Mouse (Mus musculus) lung, postnatal 4 days (tissue): ENCODE results near the gene Tubb1.

Experiments used
- DNase-seq, 2 experiments: peaks; one replicate each; pipeline ENCODE4 v3.0.0; 2021

The Tubb1 gene

GRCm38 (mm10) chr2:174444359-174444758, 6.1 kb upstream of the Tubb1 start:
- DNase-seq: no peak

GRCm38 (mm10) chr2:174445018-174445417, 5.5 kb upstream of the Tubb1 start:
- DNase-seq: no peak

DNA sequence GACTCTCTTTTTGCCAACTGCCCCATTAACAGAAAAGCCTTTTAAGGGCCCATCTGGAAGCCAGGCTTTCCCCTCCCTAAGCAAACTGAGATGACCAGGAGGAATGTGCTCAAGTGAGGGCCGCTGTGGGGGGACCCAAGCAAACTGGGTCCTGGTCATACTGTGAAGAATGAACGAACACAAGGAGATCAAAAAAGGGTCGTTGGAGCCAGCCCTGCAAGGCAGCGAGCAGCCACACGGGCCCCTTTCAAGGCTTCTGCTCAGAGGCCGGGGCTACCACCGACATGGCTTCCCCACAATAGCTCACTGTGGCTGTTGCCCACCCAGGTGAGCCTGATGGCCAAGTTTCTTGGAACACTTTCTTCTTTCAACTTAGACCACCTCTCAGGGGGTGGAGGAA, 4.0 kb upstream of the Tubb1 start:
- no peak for DNase-seq

- DNase-seq: no peak
Measured at GRCm38 (mm10) chr2:174446905-174447304, 3.6 kb upstream of the Tubb1 start.

DNA sequence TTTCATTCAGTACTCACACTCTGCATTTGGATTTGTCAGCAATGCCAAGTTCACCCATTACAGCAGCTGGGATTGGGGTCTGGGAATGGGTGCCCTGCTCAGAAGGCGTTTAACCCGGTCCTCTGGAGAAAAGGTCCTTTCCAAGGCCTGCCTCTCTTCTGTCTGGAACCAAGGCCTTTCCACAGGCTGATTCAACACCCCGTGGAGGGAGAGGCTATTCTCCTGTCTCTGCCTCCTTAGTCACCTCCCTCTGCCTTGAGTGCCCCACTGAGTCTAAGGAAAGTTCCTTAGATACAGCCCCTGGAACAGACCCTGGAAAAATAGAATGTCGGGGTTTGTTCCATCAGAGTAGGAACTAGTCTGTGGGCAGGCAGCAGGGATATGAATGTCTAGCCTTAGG, 2.1 kb upstream of the Tubb1 start:
- DNase-seq: no peak

GRCm38 (mm10) chr2:174453681-174454080, 3.2 kb downstream of the Tubb1 start:
- peak in 1 of 2 experiments; percentile 32 for DNase-seq

DNA sequence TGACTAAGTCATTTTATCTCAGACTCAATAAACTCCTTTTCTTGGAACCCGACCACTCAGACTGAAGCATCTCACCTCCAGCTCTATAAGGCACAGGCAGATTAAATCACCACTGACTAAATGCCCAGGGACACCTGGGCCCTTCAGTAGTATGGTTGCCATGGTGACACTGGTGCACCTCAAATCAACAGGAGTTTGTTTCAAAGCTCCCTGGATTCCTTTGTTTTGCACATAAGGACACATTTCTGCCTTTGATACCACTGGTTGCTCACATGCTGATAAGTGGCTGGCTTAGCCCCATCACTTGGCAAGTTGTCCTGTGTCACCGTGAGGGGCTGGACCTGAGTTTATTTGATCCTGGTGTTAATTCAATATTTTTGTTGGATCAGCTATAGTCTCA, 8.9 kb downstream of the Tubb1 start:
- no peak for DNase-seq

DNA sequence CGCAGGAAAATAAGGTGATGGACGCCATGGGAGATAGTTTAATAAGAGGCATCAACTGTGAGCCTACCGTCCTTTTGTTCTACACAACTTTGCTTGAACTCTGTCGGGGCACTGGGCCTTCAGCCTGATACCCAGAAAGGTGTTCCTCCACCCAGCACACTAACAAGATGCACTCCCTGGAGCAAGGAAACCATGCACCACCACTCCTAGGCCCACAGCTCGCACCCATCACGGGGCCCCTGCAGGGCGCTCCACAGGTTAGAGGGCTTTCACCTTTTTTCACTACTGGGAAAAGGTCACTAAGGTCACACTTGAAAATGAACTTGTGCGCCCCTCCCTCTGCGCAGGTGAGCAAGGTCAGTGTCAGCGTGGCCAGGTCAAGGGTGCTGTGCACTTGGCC, 12.9 kb downstream of the Tubb1 start:
- no peak for DNase-seq

GRCm38 (mm10) chr2:174463789-174464523, 13.5 kb downstream of the Tubb1 start, which contains the start of gene Atp5e:
Atp5e (minus strand) TSS chr2:174464105.
- DNase-seq: peak; percentile 97 to 98

DNA sequence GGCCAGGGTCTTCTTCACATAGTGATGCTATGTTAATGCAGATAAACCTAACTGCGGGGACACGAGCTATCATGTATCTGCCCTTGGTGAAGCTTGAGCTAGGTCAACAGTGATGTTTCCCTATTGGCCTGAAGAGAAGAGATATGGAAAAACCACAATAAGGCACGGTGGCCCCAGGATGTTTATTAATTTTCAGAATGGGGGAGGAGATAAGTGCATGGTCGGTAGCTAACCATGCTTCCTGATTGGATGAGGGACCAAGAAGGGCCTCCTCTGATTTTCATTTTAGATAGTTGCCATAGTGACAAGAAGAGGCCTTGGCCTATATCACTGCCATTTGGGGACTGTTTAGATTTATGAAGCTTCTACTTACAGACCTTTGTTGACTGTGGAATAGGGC, 19.8 kb downstream of the Tubb1 start:
- no peak for DNase-seq

DNA sequence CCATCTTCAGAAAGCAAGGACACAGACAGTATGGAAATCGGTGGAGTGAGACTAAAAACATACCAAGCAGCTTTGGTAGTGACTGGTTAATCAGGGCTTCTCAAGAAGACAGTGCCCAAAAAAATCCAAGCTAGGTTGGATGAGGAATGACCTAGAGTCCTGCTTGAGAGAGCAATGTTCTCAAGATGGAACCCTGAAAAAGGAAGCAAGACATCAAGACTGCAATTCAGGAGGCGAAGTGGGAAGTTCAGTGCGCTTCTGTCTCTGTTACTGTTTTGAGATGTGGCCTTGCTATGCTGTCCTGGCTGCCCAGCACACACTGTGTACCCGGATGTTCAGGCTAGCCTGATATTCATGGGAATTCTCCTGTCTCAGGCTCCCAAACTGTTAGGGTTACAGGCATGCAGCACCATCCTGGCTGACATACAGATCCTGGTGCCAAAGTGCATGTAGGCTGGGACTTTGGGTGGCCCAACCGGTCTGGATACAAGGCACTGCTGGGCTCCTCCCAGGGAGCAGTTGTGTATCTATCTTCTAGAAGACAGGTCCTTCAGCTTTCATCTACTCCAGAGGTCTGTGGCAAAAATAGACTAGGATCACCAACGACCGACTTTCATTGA, 20.4 kb downstream of the Tubb1 start:
- no peak for DNase-seq

GRCm38 (mm10) chr2:174472407-174472806, 21.9 kb downstream of the Tubb1 start:
- DNase-seq: no peak

- DNase-seq: peak; percentile 100
Measured at GRCm38 (mm10) chr2:174472818-174473549, 22.5 kb downstream of the Tubb1 start, which contains the start of gene Prelid3b. Prelid3b (minus strand) TSS chr2:174473081.

DNA sequence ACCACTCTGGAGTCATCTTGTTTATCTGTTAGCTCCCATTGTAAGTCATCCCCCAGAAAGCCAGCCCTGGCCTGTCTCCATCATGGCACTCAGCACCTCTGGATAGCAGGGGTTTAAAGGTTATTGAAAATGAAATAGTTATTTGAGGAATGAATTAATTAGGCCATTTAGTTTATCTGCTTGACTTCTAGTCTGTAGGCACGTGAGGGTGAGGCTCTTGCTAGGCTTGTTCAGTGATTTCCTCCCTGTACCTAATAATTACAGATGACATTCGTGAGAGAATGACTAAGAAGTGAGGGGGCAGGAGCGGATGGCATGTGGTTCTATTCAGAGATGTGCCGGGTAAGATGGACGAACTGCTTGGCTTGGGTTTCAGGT, 23.0 kb downstream of the Tubb1 start:
- no peak for DNase-seq

DNA sequence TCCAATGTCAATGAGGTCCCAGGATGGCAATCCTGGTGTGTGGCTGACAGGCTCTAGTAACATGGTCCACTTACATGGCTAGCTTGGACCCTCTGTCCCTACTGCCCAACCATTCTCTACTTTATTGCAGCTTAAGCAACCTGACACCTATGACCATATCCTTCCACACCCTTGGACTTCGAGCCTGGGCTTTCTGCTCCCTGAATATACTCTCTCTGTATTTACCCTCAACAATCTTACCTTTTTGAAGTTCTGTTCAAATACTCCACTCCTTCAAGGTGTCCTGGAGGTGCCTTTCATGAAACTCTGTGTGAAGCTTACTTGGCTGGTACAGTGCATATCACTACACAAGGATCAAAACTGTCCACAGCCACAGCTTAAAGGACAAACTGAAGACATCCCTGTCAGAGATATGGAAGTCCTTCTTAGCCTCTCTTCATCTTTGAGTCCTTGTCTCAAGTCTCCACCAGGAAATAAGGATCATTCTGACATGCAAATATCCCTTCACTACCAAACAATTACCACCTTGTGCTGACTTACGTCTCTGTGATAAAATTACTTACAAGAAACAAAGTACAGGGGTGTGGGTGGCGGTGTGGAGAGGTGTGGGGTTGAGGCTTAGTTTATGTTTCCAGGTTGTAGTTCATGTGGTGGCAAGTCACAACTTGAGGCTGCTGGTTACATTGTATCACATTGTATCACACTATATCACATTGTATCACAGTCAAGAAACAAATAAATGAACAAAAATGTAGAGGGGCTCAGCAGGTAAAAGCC, 27.2 kb downstream of the Tubb1 start:
- no peak for DNase-seq

GRCm38 (mm10) chr2:174478746-174479145, 28.3 kb downstream of the Tubb1 start:
- DNase-seq: no peak

GRCm38 (mm10) chr2:174487005-174487404, 36.5 kb downstream of the Tubb1 start:
- no peak for DNase-seq

DNA sequence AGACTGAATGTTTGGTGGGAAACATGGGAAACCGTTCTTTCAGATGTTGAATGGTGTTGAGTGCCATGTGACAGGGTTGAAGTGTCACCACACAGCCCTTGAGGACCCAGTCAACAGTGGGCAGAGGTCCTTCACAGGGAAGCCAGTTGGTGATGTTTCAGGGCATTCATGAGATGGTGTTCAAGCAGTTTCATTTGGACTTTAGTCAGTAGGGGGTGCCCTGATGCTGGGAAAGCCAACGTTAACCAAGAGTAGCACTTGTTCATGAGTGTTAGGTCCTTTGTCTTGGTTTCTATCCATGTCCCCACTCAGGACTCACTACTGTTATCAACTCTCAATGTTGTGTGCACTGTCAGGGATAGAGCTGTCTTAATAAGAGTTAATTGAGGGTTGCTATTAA, 42.4 kb downstream of the Tubb1 start:
- DNase-seq: peak in 1 of 2 experiments; percentile 35

DNA sequence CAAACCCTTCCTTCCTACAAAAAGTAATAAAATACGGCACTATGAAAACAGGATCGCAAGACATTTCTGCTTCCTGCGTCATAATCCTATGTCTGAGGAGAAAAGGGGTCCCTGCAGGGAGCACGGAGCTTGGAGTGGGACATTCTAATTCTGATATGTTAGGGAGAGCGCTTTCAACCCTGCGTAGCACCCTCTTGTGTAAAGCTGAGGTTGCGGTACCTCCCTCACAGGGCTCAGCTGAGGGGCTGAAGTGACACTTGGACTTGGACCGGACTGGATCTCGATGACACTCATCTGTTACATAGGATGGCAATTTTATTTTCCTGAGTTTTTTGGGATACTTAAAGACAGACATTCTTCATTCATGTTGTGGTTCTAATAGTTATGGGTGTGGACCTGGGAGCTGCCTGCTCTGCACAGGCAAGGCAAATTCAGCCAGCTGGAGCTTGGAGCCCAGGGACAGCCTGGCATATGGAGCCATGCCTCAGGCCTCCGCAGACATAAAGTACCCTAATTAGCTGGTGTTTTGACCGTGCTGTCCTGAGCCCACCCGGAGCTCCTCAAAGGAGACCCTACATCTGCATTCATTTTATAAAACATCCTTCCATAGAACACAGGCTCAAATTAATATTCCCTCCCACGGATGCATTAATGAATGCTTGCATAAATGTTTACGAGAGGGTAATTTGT, 50.5 kb downstream of the Tubb1 start:
- no peak for DNase-seq

GRCm38 (mm10) chr2:174501517-174501916, 51.0 kb downstream of the Tubb1 start:
- DNase-seq: no peak

- no peak for DNase-seq
Measured at GRCm38 (mm10) chr2:174502321-174502720, 51.8 kb downstream of the Tubb1 start.

GRCm38 (mm10) chr2:174502831-174503460, 52.5 kb downstream of the Tubb1 start:
- DNase-seq: no peak
